Mouse (Mus musculus) brain, embryonic 14.5 days (tissue): ENCODE results near the gene D2hgdh.

Experiments used
- CTCF ChIP-seq: fragments of 200-500 bp; IDR thresholded peaks from 2 replicates; pipeline ENCODE4 v1.5.1; 2012; ENCODE audit warnings: inconsistent platforms, mild to moderate bottlenecking, moderate library complexity, borderline replicate concordance; ENCODE audit not compliant: insufficient read depth, insufficient read length; ENCODE audit errors: extremely low read depth
- POLR2A ChIP-seq: fragments of 200-500 bp; IDR thresholded peaks from 2 replicates; pipeline ENCODE4 v1.6.1; 2012; ENCODE audit warnings: mild to moderate bottlenecking, inconsistent platforms, borderline replicate concordance; ENCODE audit not compliant: poor library complexity, insufficient read depth, insufficient read length, severe bottlenecking; ENCODE audit errors: extremely low read depth

GRCm38 (mm10) chr1:93795886-93796285, 28.8 kb upstream of the D2hgdh start:
- no peak for TF ChIP-seq POLR2A
- no peak for TF ChIP-seq CTCF
